Mouse (Mus musculus) ES-E14 (cell line): Measurements from ENCODE around the gene Erv3.

ENCODE experiments used
- CHD2 ChIP-seq: IDR thresholded peaks from 2 replicates; pipeline ENCODE4 v1.6.1; 2014; ENCODE audit warnings: mild to moderate bottlenecking, low read depth, low read length, inconsistent platforms
- HCFC1 ChIP-seq: IDR thresholded peaks from 2 replicates; pipeline ENCODE4 v1.6.1; 2012; ENCODE audit warnings: low read length, inconsistent platforms, borderline replicate concordance; ENCODE audit not compliant: insufficient read depth
- MAFK ChIP-seq: IDR thresholded peaks from 2 replicates; pipeline ENCODE4 v1.6.1; 2014; ENCODE audit warnings: mild to moderate bottlenecking, low read depth, low read length, inconsistent platforms; ENCODE audit not compliant: insufficient read depth

- TF ChIP-seq MAFK: no peak
- no peak for TF ChIP-seq HCFC1
- no peak for TF ChIP-seq CHD2
Observed at GRCm38 (mm10) chr2:131808856-131809255, 50.7 kb downstream of the Erv3 start.
